Mouse (Mus musculus): Measurements from ENCODE around the gene Bsdc1.

GRCm38 (mm10) chr4:129502901-129503444 is 41.6 kb downstream of the Bsdc1 start:
- no peak for TF ChIP-seq CTCF (IDR thresholded peaks at IDR 0.05; ENCODE audit: insufficient read depth, low read depth, low read length)
- no peak for TF ChIP-seq POLR2A (IDR thresholded peaks at IDR 0.05; ENCODE audit: insufficient read depth, low read depth, low read length)
